Mouse (Mus musculus): Measurements from ENCODE around the gene Ccer2. TPM values are rescaled to one million over a fixed set of nuclear protein-coding genes. Genes with fewer than 3 reads are reported as not detected.
A peak's percentile ranks its signal among the peaks of the same experiment; 100 is the strongest.

The Ccer2 gene
- polyA plus RNA-seq, 1 experiment from 2014 or later = not detected

GRCm38 (mm10) chr7:28780067-28780658 lies 24.2 kb downstream of the Ccer2 start:
- peaks cover 9% of the 10 kb centered on the region for H3K4me1 ChIP-seq (ENCODE audit: control insufficient read depth, low read depth, low read length)
- no peak overlapping the region for H3K4me3 ChIP-seq (ENCODE audit: low read depth, low read length)
- H3K27me3 ChIP-seq (ENCODE audit: control insufficient read depth, insufficient read depth, low read depth, low read length) = no peaks in the 10 kb centered on the region
- ATAC-seq (ENCODE audit: low read depth) = peak; percentile 60
- no peak overlapping the region for H3K4me2 ChIP-seq (ENCODE audit: low read depth, low read length)
- no peaks in the 10 kb centered on the region for H3K36me3 ChIP-seq (ENCODE audit: control insufficient read depth, insufficient read depth)
- H3K27ac ChIP-seq (ENCODE audit: low read length) = peak overlapping the region; percentile 59
- H3K9ac ChIP-seq (ENCODE audit: low read depth, low read length) = no peak overlapping the region
- no peaks in the 10 kb centered on the region for H3K9me3 ChIP-seq (replicated peaks; ENCODE audit: control insufficient read depth, low read length)
- WGBS (ENCODE audit: insufficient replicate concordance) = 41% methylated on average over 6 of the region's 6 CpGs

DNA sequence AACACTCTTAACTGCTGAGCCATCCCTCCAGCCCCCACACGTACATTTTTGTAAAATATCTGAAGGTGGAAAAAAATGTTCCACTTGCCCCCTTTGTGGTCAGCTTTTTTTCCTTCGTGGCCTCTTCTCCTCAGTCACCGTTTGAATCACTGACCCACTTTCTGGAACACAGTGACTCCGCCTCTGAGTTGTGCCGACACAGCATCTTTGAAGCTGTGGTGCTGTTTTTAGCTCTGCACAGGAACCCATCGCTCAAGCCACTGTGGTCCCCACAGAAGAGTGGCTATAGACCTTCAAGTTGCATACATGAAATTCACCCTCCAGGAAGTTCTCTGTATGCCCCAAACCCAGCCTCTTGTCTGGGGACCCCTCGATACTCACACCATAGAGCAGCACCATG lies 24.9 kb downstream of the Ccer2 start:
- Histone ChIP-seq H3K4me3 (ENCODE audit: low read depth, low read length) (no peak overlapping the region), H3K4me1 (ENCODE audit: control insufficient read depth, low read depth, low read length) (peaks cover 9% of the 10 kb centered on the region), H3K9me3 (replicated peaks; ENCODE audit: control insufficient read depth, low read length) (no peaks in the 10 kb centered on the region), H3K27ac (ENCODE audit: low read length) (no peak overlapping the region), H3K4me2 (ENCODE audit: low read depth, low read length) (no peak overlapping the region), H3K9ac (ENCODE audit: low read depth, low read length) (no peak overlapping the region), H3K36me3 (ENCODE audit: control insufficient read depth, insufficient read depth) (no peaks in the 10 kb centered on the region), H3K27me3 (ENCODE audit: control insufficient read depth, insufficient read depth, low read depth, low read length) (no peaks in the 10 kb centered on the region)
- WGBS (ENCODE audit: insufficient replicate concordance) = 50% methylated on average over 7 of the region's 7 CpGs
- no peak for ATAC-seq (ENCODE audit: low read depth)

GRCm38 (mm10) chr7:28781261-28781663 lies 25.3 kb downstream of the Ccer2 start:
- H3K27ac ChIP-seq (ENCODE audit: low read length) = peak overlapping the region; percentile 19; the same call in 1 of the 2 replicates
- no peaks in the 10 kb centered on the region for H3K9me3 ChIP-seq (replicated peaks; ENCODE audit: control insufficient read depth, low read length)
- H3K4me1 ChIP-seq (ENCODE audit: control insufficient read depth, low read depth, low read length) = peaks cover 9% of the 10 kb centered on the region
- H3K4me2 ChIP-seq (ENCODE audit: low read depth, low read length) = no peak overlapping the region
- no peak overlapping the region for H3K4me3 ChIP-seq (ENCODE audit: low read depth, low read length)
- H3K9ac ChIP-seq (ENCODE audit: low read depth, low read length) = no peak overlapping the region
- H3K27me3 ChIP-seq (ENCODE audit: control insufficient read depth, insufficient read depth, low read depth, low read length) = no peaks in the 10 kb centered on the region
- no peaks in the 10 kb centered on the region for H3K36me3 ChIP-seq (ENCODE audit: control insufficient read depth, insufficient read depth)
- no peak for ATAC-seq (ENCODE audit: low read depth)
- WGBS (ENCODE audit: insufficient replicate concordance) = 61% methylated on average over 8 of the region's 8 CpGs

DNA sequence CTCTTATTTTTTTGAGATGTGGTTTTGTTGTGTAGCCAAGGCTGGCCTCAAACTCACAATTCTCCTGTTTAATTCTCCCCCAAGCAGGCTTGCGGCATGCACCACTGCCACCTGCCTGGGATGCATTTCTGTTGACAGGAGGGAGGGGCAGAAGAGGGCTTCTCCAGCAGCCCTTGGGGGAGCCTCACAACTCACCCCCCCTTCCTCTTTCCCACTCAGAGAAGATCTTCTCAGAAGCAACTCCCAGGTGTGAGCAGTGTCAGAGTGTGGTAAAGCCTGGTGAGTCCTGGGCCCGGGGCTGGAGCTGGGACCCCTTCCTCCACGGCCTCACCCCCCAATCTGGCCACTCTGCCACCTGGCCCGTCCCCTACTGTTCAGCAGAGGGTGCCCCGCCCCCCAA lies 29.2 kb downstream of the Ccer2 start:
- ATAC-seq (ENCODE audit: low read depth) = no peak
- no peak overlapping the region for H3K27ac ChIP-seq (ENCODE audit: low read length)
- no peak overlapping the region for H3K4me2 ChIP-seq (ENCODE audit: low read depth, low read length)
- no peak overlapping the region for H3K9ac ChIP-seq (ENCODE audit: low read depth, low read length)
- H3K4me1 ChIP-seq (ENCODE audit: control insufficient read depth, low read depth, low read length) = peaks cover 8% of the 10 kb centered on the region
- WGBS (ENCODE audit: insufficient replicate concordance) = 62% methylated on average over 5 of the region's 5 CpGs
- H3K36me3 ChIP-seq (ENCODE audit: control insufficient read depth, insufficient read depth) = no peaks in the 10 kb centered on the region
- no peaks in the 10 kb centered on the region for H3K27me3 ChIP-seq (ENCODE audit: control insufficient read depth, insufficient read depth, low read depth, low read length)
- H3K4me3 ChIP-seq (ENCODE audit: low read depth, low read length) = no peak overlapping the region
- no peaks in the 10 kb centered on the region for H3K9me3 ChIP-seq (replicated peaks; ENCODE audit: control insufficient read depth, low read length)

- H3K4me2 ChIP-seq (ENCODE audit: low read depth, low read length) = no peak overlapping the region
- 77% methylated on average over 9 of the region's 9 CpGs for WGBS (ENCODE audit: insufficient replicate concordance)
- H3K27me3 ChIP-seq (ENCODE audit: control insufficient read depth, insufficient read depth, low read depth, low read length) = no peaks in the 10 kb centered on the region
- no peaks in the 10 kb centered on the region for H3K36me3 ChIP-seq (ENCODE audit: control insufficient read depth, insufficient read depth)
- H3K9ac ChIP-seq (ENCODE audit: low read depth, low read length) = no peak overlapping the region
- no peak for ATAC-seq (ENCODE audit: low read depth)
- no peaks in the 10 kb centered on the region for H3K4me1 ChIP-seq (ENCODE audit: control insufficient read depth, low read depth, low read length)
- no peak overlapping the region for H3K27ac ChIP-seq (ENCODE audit: low read length)
- no peak overlapping the region for H3K4me3 ChIP-seq (ENCODE audit: low read depth, low read length)
- H3K9me3 ChIP-seq (replicated peaks; ENCODE audit: control insufficient read depth, low read length) = no peaks in the 10 kb centered on the region
Measured at GRCm38 (mm10) chr7:28787884-28788283, 31.9 kb downstream of the Ccer2 start.

GRCm38 (mm10) chr7:28788307-28789195 lies 32.6 kb downstream of the Ccer2 start, which contains the start of gene Rinl:
Gene Rinl (plus strand): TSS chr7:28788969.
- Histone ChIP-seq H3K27me3 (ENCODE audit: control insufficient read depth, insufficient read depth, low read depth, low read length) (no peaks in the 10 kb centered on the region), H3K4me1 (ENCODE audit: control insufficient read depth, low read depth, low read length) (no peaks in the 10 kb centered on the region), H3K36me3 (ENCODE audit: control insufficient read depth, insufficient read depth) (no peaks in the 10 kb centered on the region), H3K9ac (ENCODE audit: low read depth, low read length) (peak within 1 kb of the TSS; percentile 21; the same call in 1 of the 2 replicates), H3K4me3 (ENCODE audit: low read depth, low read length) (peak within 1 kb of the TSS; percentile 22), H3K4me2 (ENCODE audit: low read depth, low read length) (peak within 1 kb of the TSS; percentile 14; the same call in 1 of the 2 replicates), H3K9me3 (replicated peaks; ENCODE audit: control insufficient read depth, low read length) (no peaks in the 10 kb centered on the region), H3K27ac (ENCODE audit: low read length) (no peak within 1 kb of the TSS)
- no peak for ATAC-seq (ENCODE audit: low read depth)
- 41% methylated on average over 5 of the region's 5 CpGs for WGBS (ENCODE audit: insufficient replicate concordance)

GRCm38 (mm10) chr7:28789235-28789634 lies 33.3 kb downstream of the Ccer2 start:
- no peaks in the 10 kb centered on the region for H3K27me3 ChIP-seq (ENCODE audit: control insufficient read depth, insufficient read depth, low read depth, low read length)
- no peaks in the 10 kb centered on the region for H3K36me3 ChIP-seq (ENCODE audit: control insufficient read depth, insufficient read depth)
- H3K9me3 ChIP-seq (replicated peaks; ENCODE audit: control insufficient read depth, low read length) = no peaks in the 10 kb centered on the region
- no peak overlapping the region for H3K27ac ChIP-seq (ENCODE audit: low read length)
- no peak for ATAC-seq (ENCODE audit: low read depth)
- peak overlapping the region; percentile 22 for H3K4me3 ChIP-seq (ENCODE audit: low read depth, low read length)
- H3K4me1 ChIP-seq (ENCODE audit: control insufficient read depth, low read depth, low read length) = no peaks in the 10 kb centered on the region
- peak overlapping the region; percentile 14; the same call in 1 of the 2 replicates for H3K4me2 ChIP-seq (ENCODE audit: low read depth, low read length)
- H3K9ac ChIP-seq (ENCODE audit: low read depth, low read length) = peak overlapping the region; percentile 21; the same call in 1 of the 2 replicates
- WGBS (ENCODE audit: insufficient replicate concordance) = 81% methylated on average over 3 of the region's 3 CpGs

- Histone ChIP-seq H3K4me2 (ENCODE audit: low read depth, low read length) (no peak overlapping the region), H3K27ac (ENCODE audit: low read length) (no peak overlapping the region), H3K9me3 (replicated peaks; ENCODE audit: control insufficient read depth, low read length) (no peaks in the 10 kb centered on the region), H3K27me3 (ENCODE audit: control insufficient read depth, insufficient read depth, low read depth, low read length) (no peaks in the 10 kb centered on the region), H3K36me3 (ENCODE audit: control insufficient read depth, insufficient read depth) (no peaks in the 10 kb centered on the region), H3K9ac (ENCODE audit: low read depth, low read length) (no peak overlapping the region), H3K4me3 (ENCODE audit: low read depth, low read length) (no peak overlapping the region), H3K4me1 (ENCODE audit: control insufficient read depth, low read depth, low read length) (no peaks in the 10 kb centered on the region)
- peak; percentile 35; the same call in 1 of the 2 replicates for ATAC-seq (ENCODE audit: low read depth)
- 45% methylated on average over 8 of the region's 8 CpGs for WGBS (ENCODE audit: insufficient replicate concordance)
Measured at GRCm38 (mm10) chr7:28790066-28790806, 34.3 kb downstream of the Ccer2 start.

All from liver, embryonic 16.5 days (tissue).